Mouse (Mus musculus) layer of hippocampus, adult 9-10 months (tissue): Measurements from ENCODE around the gene Hist1h4f.
"Not testable (repeated sequence)": the region's sequence is repeated elsewhere in the genome, so short reads cannot be mapped to it uniquely, and the experiment has no call there.

ENCODE experiments used
- DNase-seq: peaks from one replicate; pipeline ENCODE4 v3.0.0; 2022; ENCODE audit warnings: low spot score

Hist1h4f gene

GRCm38 (mm10) chr13:23576351-23576881 lies 25.0 kb upstream of the Hist1h4f start:
- no peak for DNase-seq

- not testable (repeated sequence) for DNase-seq
Measured at GRCm38 (mm10) chr13:23575864-23576313, 24.4 kb upstream of the Hist1h4f start.

DNA sequence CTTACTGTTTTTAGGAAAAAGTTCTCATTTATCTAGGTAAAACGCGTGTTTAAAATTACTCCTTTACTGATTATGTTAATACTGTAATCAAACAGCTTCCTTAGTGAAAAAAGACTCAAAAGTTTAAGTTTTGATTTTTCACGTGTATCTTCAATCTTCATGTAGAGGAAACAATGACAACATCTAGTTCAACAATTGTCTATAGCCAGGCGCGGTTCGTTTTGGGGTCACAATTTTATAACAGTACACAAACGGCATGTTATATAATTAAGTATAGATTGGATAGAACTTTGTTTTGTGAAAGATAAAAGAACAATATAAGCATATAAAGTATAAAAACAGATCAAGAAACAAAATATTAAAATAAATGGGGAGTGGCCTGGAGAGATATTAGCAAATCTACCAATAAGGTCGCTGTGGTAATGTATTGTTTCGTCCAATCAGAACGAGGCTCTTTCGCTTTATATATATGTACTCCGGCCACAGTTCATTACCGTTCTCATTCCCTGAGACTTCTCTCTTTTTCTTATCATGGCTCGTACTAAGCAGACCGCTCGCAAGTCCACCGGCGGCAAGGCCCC lies 23.9 kb upstream of the Hist1h4f start, which contains the start of gene Hist1h3d:
TSS of gene Hist1h3d (plus strand) at position 493 of the 581 bp plus-strand sequence.
- DNase-seq: no peak

GRCm38 (mm10) chr13:23574546-23575170 lies 23.2 kb upstream of the Hist1h4f start:
- DNase-seq: not testable (repeated sequence)

GRCm38 (mm10) chr13:23573898-23574524 lies 22.6 kb upstream of the Hist1h4f start, which contains the start of the genes Hist1h2bf and Hist1h2ad:
Hist1h2bf (minus strand) TSS chr13:23574196.
Hist1h2ad (plus strand) TSS chr13:23574381.
- DNase-seq: peak; percentile 96

- not testable (repeated sequence) for DNase-seq
Measured at GRCm38 (mm10) chr13:23573034-23573897, 21.8 kb upstream of the Hist1h4f start.

DNA sequence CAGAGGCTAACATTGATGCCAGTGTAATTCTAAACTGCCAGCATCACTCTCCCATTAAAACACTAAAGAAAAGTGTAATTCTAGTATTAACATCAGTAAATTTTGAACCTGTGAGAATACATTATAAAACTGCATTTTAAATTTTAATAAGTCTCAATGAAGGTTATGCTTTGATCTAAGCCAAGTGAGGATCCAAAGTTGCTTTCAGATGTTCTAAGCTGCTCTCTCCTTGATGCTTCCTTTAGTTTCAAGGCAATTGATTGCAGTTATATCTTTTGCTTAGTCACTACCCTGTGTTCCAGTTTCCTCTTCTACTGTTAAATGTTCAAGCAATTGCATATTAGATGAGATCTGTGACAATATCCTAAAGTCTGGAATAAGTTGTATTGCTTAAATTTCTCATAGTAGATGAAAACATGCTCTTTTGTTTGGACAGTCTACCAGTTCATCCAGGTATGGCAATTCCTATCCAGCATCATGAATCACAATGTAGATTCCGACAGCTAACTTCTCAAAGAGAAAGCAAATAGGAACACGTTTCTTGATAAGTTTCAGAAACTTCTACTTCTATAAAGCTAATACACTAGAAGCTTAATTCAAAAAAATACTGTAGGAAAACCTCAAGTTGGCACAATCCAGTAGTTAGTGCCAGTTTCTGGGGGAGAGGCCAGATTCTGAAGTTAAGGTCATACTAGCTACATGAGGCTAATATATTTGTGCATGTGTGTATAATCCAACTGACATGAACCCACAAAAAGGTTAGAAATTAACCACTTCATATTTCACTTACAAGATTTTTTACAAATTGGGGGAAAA lies 21.0 kb upstream of the Hist1h4f start:
- no peak for DNase-seq

DNA sequence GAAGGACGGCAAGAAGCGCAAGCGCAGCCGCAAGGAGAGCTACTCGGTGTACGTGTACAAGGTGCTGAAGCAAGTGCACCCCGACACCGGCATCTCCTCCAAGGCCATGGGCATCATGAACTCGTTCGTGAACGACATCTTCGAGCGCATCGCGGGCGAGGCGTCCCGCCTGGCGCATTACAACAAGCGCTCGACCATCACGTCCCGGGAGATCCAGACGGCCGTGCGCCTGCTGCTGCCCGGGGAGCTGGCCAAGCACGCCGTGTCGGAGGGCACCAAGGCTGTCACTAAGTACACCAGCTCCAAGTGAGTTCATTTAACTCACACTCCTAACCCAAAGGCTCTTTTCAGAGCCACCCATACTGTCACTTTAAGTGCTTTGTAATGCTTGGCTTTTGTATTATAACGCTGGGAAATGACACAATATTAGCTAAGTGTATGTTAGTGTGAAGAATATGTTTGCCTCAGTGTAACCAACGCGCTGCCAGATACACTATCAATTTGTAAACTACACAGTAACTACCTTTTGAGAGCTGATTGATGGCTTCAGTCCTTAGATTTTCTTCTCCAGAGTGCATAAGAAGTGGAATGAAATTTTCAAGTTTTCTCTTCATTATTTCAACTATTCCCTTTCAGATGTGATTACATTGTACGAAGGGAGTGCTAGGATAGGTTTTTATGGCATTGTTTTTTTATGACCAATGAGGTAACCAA lies 20.2 kb upstream of the Hist1h4f start:
- not testable (repeated sequence) for DNase-seq

GRCm38 (mm10) chr13:23571022-23571503 lies 19.6 kb upstream of the Hist1h4f start, which contains the start of the genes Hist1h2ae and Hist1h2bg:
Hist1h2ae (minus strand) TSS chr13:23571220.
Hist1h2bg (plus strand) TSS chr13:23571396.
- DNase-seq: peak; percentile 88

DNA sequence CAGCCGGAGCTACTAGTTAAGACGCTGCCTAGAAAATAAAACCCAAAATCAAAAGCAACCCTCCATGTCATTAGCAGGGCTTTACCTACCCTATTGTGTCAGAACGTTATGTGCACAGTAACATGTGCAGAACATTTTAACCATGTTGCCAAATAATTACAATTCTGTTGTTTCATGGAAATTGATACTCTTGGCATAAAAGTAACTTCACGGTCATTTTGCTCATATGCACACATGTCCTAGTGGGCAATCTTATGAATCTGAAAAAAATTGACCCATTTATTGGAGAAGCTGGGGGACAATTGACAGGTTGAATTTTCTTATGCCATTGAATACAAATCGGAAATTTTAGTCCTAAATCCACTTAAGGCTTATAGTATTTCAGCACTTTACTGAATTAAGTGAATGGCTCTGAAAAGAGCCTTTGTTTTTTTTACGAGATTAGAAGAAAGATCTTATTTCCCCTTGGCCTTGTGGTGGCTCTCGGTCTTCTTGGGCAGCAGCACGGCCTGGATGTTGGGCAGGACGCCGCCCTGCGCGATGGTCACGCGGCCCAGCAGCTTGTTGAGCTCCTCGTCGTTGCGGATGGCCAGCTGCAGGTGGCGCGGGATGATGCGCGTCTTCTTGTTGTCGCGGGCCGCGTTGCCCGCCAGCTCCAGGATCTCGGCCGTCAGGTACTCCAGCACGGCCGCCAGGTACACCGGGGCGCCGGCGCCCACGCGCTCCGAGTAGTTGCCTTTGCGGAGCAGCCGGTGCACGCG lies 19.0 kb upstream of the Hist1h4f start:
- not testable (repeated sequence) for DNase-seq

- DNase-seq: no peak
Measured at GRCm38 (mm10) chr13:23564482-23564881, 13.0 kb upstream of the Hist1h4f start.

GRCm38 (mm10) chr13:23562699-23563462 lies 11.4 kb upstream of the Hist1h4f start:
- DNase-seq: no peak

- peak; percentile 96 for DNase-seq
Measured at GRCm38 (mm10) chr13:23561883-23562659, 10.6 kb upstream of the Hist1h4f start, which contains the start of gene Hist1h3e. Hist1h3e (minus strand) TSS chr13:23562369.

DNA sequence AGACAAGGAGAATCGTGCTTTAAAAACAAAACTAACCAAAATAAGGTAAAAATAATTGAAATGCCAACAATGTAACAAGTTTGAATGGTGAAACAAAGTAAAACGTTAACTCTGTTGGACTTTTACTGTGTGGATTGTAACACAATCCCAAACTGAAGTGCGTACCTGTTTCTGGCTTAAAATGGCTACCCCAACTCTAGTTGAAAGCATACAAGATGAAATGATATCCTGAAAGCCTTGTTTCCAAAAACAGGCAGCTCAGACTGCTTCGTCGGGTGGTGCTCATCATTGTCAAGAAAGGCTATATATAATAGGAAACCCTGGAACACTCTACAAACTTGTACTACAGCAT lies 10.1 kb upstream of the Hist1h4f start:
- not testable (repeated sequence) for DNase-seq

DNA sequence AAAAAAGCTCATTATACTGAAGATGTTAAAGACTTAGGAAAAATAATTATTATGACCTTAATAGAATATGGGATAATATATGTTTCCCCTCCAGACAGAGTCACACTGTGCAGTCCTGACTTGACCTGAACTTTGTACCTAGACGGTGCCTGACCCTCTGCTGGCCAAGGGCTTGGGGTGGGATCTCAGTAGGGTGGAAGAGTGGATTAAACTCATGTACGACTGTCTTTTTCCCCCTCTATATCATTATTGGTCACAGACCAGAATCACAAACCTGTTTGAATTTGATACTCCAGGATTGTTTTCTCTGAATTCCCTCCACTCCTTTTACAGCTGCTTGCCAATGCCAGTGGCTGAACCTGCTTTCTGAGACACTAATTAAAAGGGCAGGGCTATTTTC lies 9.3 kb upstream of the Hist1h4f start:
- DNase-seq: not testable (repeated sequence)

DNA sequence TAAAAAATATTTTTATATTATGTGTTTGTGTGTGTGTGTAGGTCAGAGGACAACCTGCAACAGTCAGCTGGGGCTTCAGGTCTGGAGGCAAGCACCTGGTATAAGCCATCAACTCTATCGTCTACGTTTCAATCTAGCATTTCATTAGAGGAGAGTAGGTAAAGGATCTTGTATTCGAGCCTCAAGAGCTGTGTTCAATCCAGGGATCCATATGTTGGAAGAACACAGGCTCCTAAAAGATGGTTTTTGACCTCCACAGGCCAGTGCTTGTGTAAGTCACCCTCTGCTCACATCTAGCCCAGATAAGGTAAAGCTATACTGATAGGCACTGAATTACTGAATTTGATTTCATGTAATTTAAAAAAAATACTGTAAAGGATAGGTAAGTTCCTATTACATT lies 5.5 kb upstream of the Hist1h4f start:
- no peak for DNase-seq

DNA sequence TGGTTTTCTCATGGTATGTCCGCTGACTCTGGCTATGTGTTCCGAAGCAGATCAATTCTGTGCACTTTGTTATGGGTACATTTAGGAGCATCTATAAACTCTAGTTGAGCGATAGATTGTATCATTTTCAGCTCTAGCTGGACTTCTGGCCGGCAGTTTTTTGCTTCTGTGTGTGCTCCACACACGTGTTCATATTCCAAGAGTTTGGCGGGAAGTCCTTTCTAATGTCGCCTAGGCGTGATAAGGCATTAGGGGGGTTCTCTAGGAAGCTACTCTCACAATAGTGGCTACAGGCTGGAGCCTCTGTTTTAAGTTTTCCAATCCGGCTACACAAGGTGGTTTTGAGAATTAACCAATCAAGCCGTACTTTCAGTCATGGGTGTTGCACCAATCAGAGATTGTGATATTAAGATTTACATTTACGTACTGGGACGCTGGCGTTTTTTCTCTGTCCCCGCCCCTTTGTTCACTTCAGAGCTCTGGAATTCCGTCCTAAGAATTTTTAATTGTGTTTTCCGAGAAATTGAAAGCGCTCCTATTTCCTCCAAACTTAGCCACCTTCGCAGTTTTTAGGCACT lies 4.5 kb upstream of the Hist1h4f start:
- DNase-seq: peak; percentile 87
